In the genomic region with DNA sequence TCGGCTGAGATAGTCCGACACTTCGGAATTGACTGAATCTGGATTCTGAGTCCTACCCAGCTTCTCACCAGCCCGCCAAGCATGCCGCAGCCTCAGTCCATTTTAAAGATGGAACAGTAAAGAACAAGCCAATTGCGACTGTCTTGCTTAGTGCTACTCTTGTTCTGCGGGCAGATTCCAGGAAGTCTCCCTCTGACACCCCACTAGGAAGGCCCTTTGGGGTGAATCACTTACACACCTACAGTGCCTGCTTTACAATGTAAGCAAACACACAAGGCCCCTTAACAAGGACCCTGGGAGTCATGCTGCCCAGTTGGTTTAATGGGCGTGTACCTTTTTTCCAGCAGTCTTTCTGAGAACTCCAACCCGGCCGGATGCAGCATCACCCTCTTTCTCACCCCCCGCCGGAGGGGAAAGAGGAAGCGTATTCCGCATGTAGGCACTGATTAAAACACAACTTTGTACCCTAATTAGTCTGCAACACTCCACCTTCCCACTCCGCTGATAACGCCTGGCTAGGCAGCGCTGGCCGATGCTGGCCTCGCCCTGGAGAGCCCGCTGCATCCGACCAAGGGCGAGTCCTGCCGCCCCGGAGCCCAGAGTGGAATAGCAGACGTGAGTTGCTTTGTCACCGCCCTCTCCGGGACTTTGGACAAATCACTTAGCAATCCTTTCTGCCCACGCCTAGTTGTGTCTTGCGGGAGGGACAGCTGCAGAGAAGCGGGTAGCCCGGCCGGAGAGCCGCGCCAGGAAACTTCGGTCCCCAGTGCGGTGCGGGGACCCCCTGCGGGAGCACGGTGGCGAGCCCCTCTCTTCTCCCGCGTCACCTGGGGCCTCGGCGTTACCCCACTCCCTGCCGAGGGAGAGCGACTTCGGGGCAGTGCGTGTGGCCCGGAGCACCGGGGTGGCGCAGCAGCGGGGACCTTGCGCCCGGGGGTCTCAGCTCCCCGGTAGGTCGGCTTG, we compare ENCODE assay signal across 8 mouse cellular contexts. TPM values are rescaled to one million over a fixed set of nuclear protein-coding genes. Genes with fewer than 3 reads are reported as not detected.
A peak's percentile ranks its signal among the peaks of the same experiment; 100 is the strongest.
DNase-seq lines count a peak whose midpoint lies in the region; ATAC-seq and TF ChIP-seq lines count a peak whose summit lies in the region.

A gene (plus strand): TSS at position 691 of the 963 bp plus-strand sequence.

- peak within 1 kb of the TSS; percentile 100 for H3K4me2 ChIP-seq in hindbrain, postnatal 0 days (ENCODE audit: low read depth, low read length)
- H3K4me2 ChIP-seq in midbrain, postnatal 0 days (ENCODE audit: low read depth, low read length, poor library complexity, severe bottlenecking) = peak within 1 kb of the TSS; percentile 100

- H3K9ac ChIP-seq in hindbrain, postnatal 0 days (replicated peaks; ENCODE audit: low read length) = peak within 1 kb of the TSS; percentile 53
- H3K9ac ChIP-seq in liver, adult 2 months (ENCODE audit: low read depth, low read length) = peak within 1 kb of the TSS; percentile 88
- peak within 1 kb of the TSS; percentile 54 for H3K9ac ChIP-seq in midbrain, postnatal 0 days (replicated peaks; ENCODE audit: low read length, poor library complexity, severe bottlenecking)

- intact Hi-C loops in gastrocnemius, postnatal 14 days (cut with DNase I; ENCODE audit: low total_unique reads) = no loop called here

- WGBS in hindbrain, postnatal 0 days = 11% methylated on average over 56 of the region's 56 CpGs
- WGBS in liver, adult 2 months = 13% methylated on average over 54 of the region's 56 CpGs
- 12% methylated on average over 53 of the region's 56 CpGs for WGBS in midbrain, postnatal 0 days

- H3K4me3 ChIP-seq in hindbrain, postnatal 0 days (ENCODE audit: low read length) = peak within 1 kb of the TSS; percentile 67
- H3K4me3 ChIP-seq in liver, adult 2 months (ENCODE audit: insufficient read depth, low read depth, low read length) = peak within 1 kb of the TSS; percentile 77
- H3K4me3 ChIP-seq in midbrain, postnatal 0 days (ENCODE audit: low read depth, low read length) = peak within 1 kb of the TSS; percentile 70

- no peaks in the 10 kb centered on the region for H3K4me1 ChIP-seq in hindbrain, postnatal 0 days (ENCODE audit: insufficient read depth, low read length)
- peaks cover 7% of the 10 kb centered on the region for H3K4me1 ChIP-seq in liver, adult 2 months (ENCODE audit: control insufficient read depth, insufficient read depth, low read length)
- peaks cover 4% of the 10 kb centered on the region for H3K4me1 ChIP-seq in midbrain, postnatal 0 days (ENCODE audit: insufficient read depth, low read length)

- DNase-seq in layer of hippocampus, adult 11-12 months (ENCODE audit: low spot score) = peak; percentile 21
- DNase-seq in layer of hippocampus, postnatal 25 days (ENCODE audit: extremely low spot score in 1 of 2, low spot score in 1 of 2) = no peak
- peak; percentile 58 for DNase-seq in brain, embryonic 14.5 days (ENCODE audit: low read depth)
- DNase-seq in gastrocnemius, postnatal 14 days = peak; percentile 42
- peak; percentile 55 for DNase-seq in hindbrain, postnatal 0 days (ENCODE audit: low spot score)
- peak; percentile 78 for DNase-seq in liver, adult 2 months (ENCODE audit: extremely low read depth, low read depth, low spot score)
- peak; percentile 24 for DNase-seq in midbrain, postnatal 0 days (ENCODE audit: low spot score)
- peak; percentile 45 for DNase-seq in thymus, postnatal 0 days (ENCODE audit: low spot score)

- peak; percentile 58 for ATAC-seq in hindbrain, postnatal 0 days
- peak; percentile 53; the same call in 1 of the 2 replicates for ATAC-seq in midbrain, postnatal 0 days (ENCODE audit: low FRiP score)

- no peaks in the 10 kb centered on the region for H3K36me3 ChIP-seq in hindbrain, postnatal 0 days (ENCODE audit: insufficient read depth, low read length)
- no peaks in the 10 kb centered on the region for H3K36me3 ChIP-seq in liver, adult 2 months (ENCODE audit: control insufficient read depth, insufficient read depth, low read length)
- no peaks in the 10 kb centered on the region for H3K36me3 ChIP-seq in midbrain, postnatal 0 days (ENCODE audit: insufficient read depth, low read length)

- TF ChIP-seq POLR2A in brain, embryonic 14.5 days (IDR thresholded peaks at IDR 0.05; ENCODE audit: borderline replicate concordance, extremely low read depth, insufficient read depth, insufficient read length, poor library complexity, severe bottlenecking) = no peak
- peak; percentile 39; the same call in 1 of the 2 replicates for TF ChIP-seq POLR2A in liver, adult 2 months (IDR thresholded peaks at IDR 0.05; ENCODE audit: extremely low read depth, insufficient read depth, low read length)

- H3K9me3 ChIP-seq in hindbrain, postnatal 0 days (ENCODE audit: low read length) = no peaks in the 10 kb centered on the region
- H3K9me3 ChIP-seq in midbrain, postnatal 0 days (ENCODE audit: low read length) = no peaks in the 10 kb centered on the region

- no peak within 1 kb of the TSS for H3K27ac ChIP-seq in hindbrain, postnatal 0 days
- no peak within 1 kb of the TSS for H3K27ac ChIP-seq in liver, adult 2 months (replicated peaks; ENCODE audit: insufficient read depth, low read depth, low read length)
- H3K27ac ChIP-seq in midbrain, postnatal 0 days (ENCODE audit: low read depth, low read length) = no peak within 1 kb of the TSS

- no peaks in the 10 kb centered on the region for H3K27me3 ChIP-seq in hindbrain, postnatal 0 days (ENCODE audit: insufficient read depth, low read length)
- no peaks in the 10 kb centered on the region for H3K27me3 ChIP-seq in liver, adult 2 months (ENCODE audit: control insufficient read depth, insufficient read depth, low read length)
- peaks cover 25% of the 10 kb centered on the region for H3K27me3 ChIP-seq in midbrain, postnatal 0 days (ENCODE audit: insufficient read depth, low read length)

- no peak for TF ChIP-seq CTCF in brain, embryonic 14.5 days (IDR thresholded peaks at IDR 0.05; ENCODE audit: borderline replicate concordance, extremely low read depth, insufficient read depth, insufficient read length)
- no peak for TF ChIP-seq CTCF in hindbrain, postnatal 0 days (IDR thresholded peaks at IDR 0.05; ENCODE audit: low read depth)
- TF ChIP-seq CTCF in liver, adult 2 months (IDR thresholded peaks at IDR 0.05; ENCODE audit: low read depth, low read length) = no peak
- no peak for TF ChIP-seq CTCF in midbrain, postnatal 0 days (IDR thresholded peaks at IDR 0.05)

- H3K79me2 ChIP-seq in liver, adult 2 months (ENCODE audit: control insufficient read depth, insufficient read depth, low read length) = no peaks in the 10 kb centered on the region

RNA-seq across cellular contexts. Expression of the gene that starts here (rescaled TPM):
- total RNA-seq in layer of hippocampus, postnatal 25 days (2021) = 1 to 10 TPM; 1.6 to 2.4 TPM
- 0.11 and 0.15 TPM in 2 replicates for polyA plus RNA-seq in brain, embryonic 14.5 days (2012; rRNA removed)
- total RNA-seq in gastrocnemius, postnatal 14 days (2021) = under 1 TPM; 0.11 to 0.23 TPM
- total RNA-seq in hindbrain, postnatal 0 days (2014; rRNA removed) = 0.65 and 0.94 TPM in 2 replicates
- 0.15 and 0.19 TPM in 2 replicates for polyA plus RNA-seq in hindbrain, postnatal 0 days (2015; fragmentation: Nextera tagmentation; extraction: Ambion mirVana)
- 2.1 and 3.4 TPM in 2 replicates for total RNA-seq in liver, adult 2 months (2014; rRNA removed)
- 0.75 and 1.1 TPM in 2 replicates for polyA plus RNA-seq in liver, adult 2 months (2012; rRNA removed)
- total RNA-seq in midbrain, postnatal 0 days (2014; rRNA removed) = 0.47 and 0.93 TPM in 2 replicates
- polyA plus RNA-seq in midbrain, postnatal 0 days (2015; fragmentation: Nextera tagmentation; extraction: Ambion mirVana) = 0.22 and 0.26 TPM in 2 replicates
- 0.19 and 0.26 TPM in 2 replicates for polyA plus RNA-seq in thymus, postnatal 0 days (2015; fragmentation: Nextera tagmentation; extraction: Ambion mirVana)

Comparison
In these comparisons a context has a peak if more than half of its experiments do, and no peak if none do; other contexts are left out.
1. DNase-seq: peak in layer of hippocampus, adult 11-12 months (single experiment) and liver, adult 2 months (single experiment); none in layer of hippocampus, postnatal 25 days (0 of 2).
2. Peak in DNase-seq in brain, embryonic 14.5 days; RNA of the gene not detected or under 1 TPM.
3. Peak in DNase-seq in gastrocnemius, postnatal 14 days; RNA of the gene not detected or under 1 TPM.
4. Peak in DNase-seq, ATAC-seq, H3K4me3 ChIP-seq, H3K9ac ChIP-seq and H3K4me2 ChIP-seq in hindbrain, postnatal 0 days; RNA of the gene not detected or under 1 TPM.
5. Peak in DNase-seq, ATAC-seq, H3K4me3 ChIP-seq, H3K9ac ChIP-seq and H3K4me2 ChIP-seq in midbrain, postnatal 0 days; RNA of the gene not detected or under 1 TPM.
6. Peak in DNase-seq in thymus, postnatal 0 days; RNA of the gene not detected or under 1 TPM.
7. Peak in every context shown above with its lines, with median percentiles within 50 percentile points of each other: H3K4me3 ChIP-seq and H3K9ac ChIP-seq.